Mouse (Mus musculus): ENCODE results near the gene Pus1. TPM values are rescaled to one million over a fixed set of nuclear protein-coding genes. Genes with fewer than 3 reads are reported as not detected.
"Not testable (repeated sequence)": the region's sequence is repeated elsewhere in the genome, so short reads cannot be mapped to it uniquely, and the experiment has no call there.

Pus1 gene
- polyA plus RNA-seq, 1 experiment from 2014 or later: 27.3 TPM

- peak overlapping the region; percentile 76 for H3K4me3 ChIP-seq
- H3K9me3 ChIP-seq (replicated peaks): no peaks in the 10 kb centered on the region
- H3K27me3 ChIP-seq: no peaks in the 10 kb centered on the region
- peaks cover 23% of the 10 kb centered on the region for H3K4me1 ChIP-seq
- H3K4me2 ChIP-seq: peak overlapping the region; percentile 98
- no peak overlapping the region for H3K27ac ChIP-seq
- WGBS: 21% methylated on average over 15 of the region's 15 CpGs
- peaks cover 43% of the 10 kb centered on the region for H3K36me3 ChIP-seq (ENCODE audit: poor library complexity, severe bottlenecking)
- no peak for ATAC-seq
- H3K9ac ChIP-seq: peak overlapping the region; percentile 85
These were observed 1.0 kb downstream of the Pus1 start for GRCm38 (mm10) chr5:110779276-110779997.

- WGBS: 89% methylated on average over 12 of the region's 12 CpGs
- no peaks in the 10 kb centered on the region for H3K27me3 ChIP-seq
- no peaks in the 10 kb centered on the region for H3K9me3 ChIP-seq (replicated peaks)
- H3K4me2 ChIP-seq: no peak overlapping the region
- no peak for ATAC-seq
- no peak overlapping the region for H3K4me3 ChIP-seq
- H3K9ac ChIP-seq: no peak overlapping the region; the same call in 1 of the 2 replicates
- no peak overlapping the region for H3K27ac ChIP-seq
- H3K36me3 ChIP-seq (ENCODE audit: poor library complexity, severe bottlenecking): peaks cover 51% of the 10 kb centered on the region
- peaks cover 23% of the 10 kb centered on the region for H3K4me1 ChIP-seq
These were observed 2.2 kb downstream of the Pus1 start for GRCm38 (mm10) chr5:110778263-110778662.

- H3K4me1 ChIP-seq: peaks cover 22% of the 10 kb centered on the region
- no peaks in the 10 kb centered on the region for H3K9me3 ChIP-seq (replicated peaks)
- no peak for ATAC-seq
- H3K4me2 ChIP-seq: no peak overlapping the region
- H3K27me3 ChIP-seq: no peaks in the 10 kb centered on the region
- WGBS: 91% methylated on average over 2 of the region's 2 CpGs
- H3K9ac ChIP-seq: no peak overlapping the region
- peaks cover 52% of the 10 kb centered on the region for H3K36me3 ChIP-seq (ENCODE audit: poor library complexity, severe bottlenecking)
- no peak overlapping the region for H3K4me3 ChIP-seq
- H3K27ac ChIP-seq: no peak overlapping the region
These were observed 4.3 kb downstream of the Pus1 start for GRCm38 (mm10) chr5:110776141-110776540.

GRCm38 (mm10) chr5:110774511-110774910, 5.9 kb downstream of the Pus1 start:
- no peak overlapping the region for H3K9ac ChIP-seq
- 94% methylated on average over 11 of the region's 11 CpGs for WGBS
- ATAC-seq: no peak
- no peak overlapping the region for H3K4me3 ChIP-seq
- no peaks in the 10 kb centered on the region for H3K9me3 ChIP-seq (replicated peaks)
- peaks cover 52% of the 10 kb centered on the region for H3K36me3 ChIP-seq (ENCODE audit: poor library complexity, severe bottlenecking)
- no peak overlapping the region for H3K27ac ChIP-seq
- H3K4me2 ChIP-seq: no peak overlapping the region
- peaks cover 10% of the 10 kb centered on the region for H3K4me1 ChIP-seq
- H3K27me3 ChIP-seq: no peaks in the 10 kb centered on the region

GRCm38 (mm10) chr5:110772945-110773344, 7.5 kb downstream of the Pus1 start:
- H3K9ac ChIP-seq; ATAC-seq; H3K9me3 ChIP-seq (replicated peaks); H3K4me2 ChIP-seq; H3K4me3 ChIP-seq; H3K27me3 ChIP-seq; H3K27ac ChIP-seq: not testable (repeated sequence)
- WGBS: 91% methylated on average over 9 of the region's 10 CpGs
- peaks cover 16% of the 10 kb centered on the region for H3K4me1 ChIP-seq
- H3K36me3 ChIP-seq (ENCODE audit: poor library complexity, severe bottlenecking): peaks cover 48% of the 10 kb centered on the region

GRCm38 (mm10) chr5:110770448-110771158, 9.9 kb downstream of the Pus1 start, which contains the start of gene Ep400:
Ep400 (minus strand) TSS chr5:110770717.
- Histone ChIP-seq H3K4me2 (peak within 1 kb of the TSS; percentile 70), H3K4me1 (peaks cover 23% of the 10 kb centered on the region), H3K36me3 (ENCODE audit: poor library complexity, severe bottlenecking) (peaks cover 25% of the 10 kb centered on the region), H3K4me3 (peak within 1 kb of the TSS; percentile 93), H3K9ac (peak within 1 kb of the TSS; percentile 89), H3K27me3 (no peaks in the 10 kb centered on the region), H3K9me3 (replicated peaks) (no peaks in the 10 kb centered on the region), H3K27ac (peak within 1 kb of the TSS; percentile 95)
- under 1% methylated on average over 83 of the region's 83 CpGs for WGBS
- ATAC-seq: peak; percentile 97

- peak overlapping the region; percentile 70 for H3K4me2 ChIP-seq
- H3K9me3 ChIP-seq (replicated peaks): no peaks in the 10 kb centered on the region
- no peaks in the 10 kb centered on the region for H3K27me3 ChIP-seq
- peak overlapping the region; percentile 95 for H3K27ac ChIP-seq
- no peak for ATAC-seq
- H3K36me3 ChIP-seq (ENCODE audit: poor library complexity, severe bottlenecking): peaks cover 19% of the 10 kb centered on the region
- peaks cover 23% of the 10 kb centered on the region for H3K4me1 ChIP-seq
- peak overlapping the region; percentile 93 for H3K4me3 ChIP-seq
- WGBS: 0% methylated on average over 49 of the region's 58 CpGs
- H3K9ac ChIP-seq: peak overlapping the region; percentile 89
These were observed 10.4 kb downstream of the Pus1 start for GRCm38 (mm10) chr5:110770031-110770445.

GRCm38 (mm10) chr5:110769272-110769671, 11.2 kb downstream of the Pus1 start:
- Histone ChIP-seq H3K36me3 (ENCODE audit: poor library complexity, severe bottlenecking) (peaks cover 11% of the 10 kb centered on the region), H3K27ac (no peak overlapping the region), H3K9ac (peak overlapping the region; percentile 89), H3K9me3 (replicated peaks) (no peaks in the 10 kb centered on the region), H3K4me1 (peaks cover 23% of the 10 kb centered on the region), H3K27me3 (no peaks in the 10 kb centered on the region), H3K4me3 (peak overlapping the region; percentile 93), H3K4me2 (peak overlapping the region; percentile 70)
- 61% methylated on average over 4 of the region's 4 CpGs for WGBS
- ATAC-seq: no peak

GRCm38 (mm10) chr5:110763890-110764289, 16.6 kb downstream of the Pus1 start:
- H3K27ac ChIP-seq: no peak overlapping the region
- no peak for ATAC-seq
- no peaks in the 10 kb centered on the region for H3K9me3 ChIP-seq (replicated peaks)
- H3K9ac ChIP-seq: no peak overlapping the region
- no peak overlapping the region for H3K4me2 ChIP-seq
- 93% methylated on average over 8 of the region's 8 CpGs for WGBS
- peaks cover 16% of the 10 kb centered on the region for H3K4me1 ChIP-seq
- H3K4me3 ChIP-seq: no peak overlapping the region
- no peaks in the 10 kb centered on the region for H3K27me3 ChIP-seq
- no peaks in the 10 kb centered on the region for H3K36me3 ChIP-seq (ENCODE audit: poor library complexity, severe bottlenecking)

GRCm38 (mm10) chr5:110745021-110745420, 35.4 kb downstream of the Pus1 start:
- Histone ChIP-seq H3K9me3 (replicated peaks) (no peaks in the 10 kb centered on the region), H3K27me3 (no peaks in the 10 kb centered on the region), H3K27ac (no peak overlapping the region), H3K36me3 (ENCODE audit: poor library complexity, severe bottlenecking) (peaks cover 12% of the 10 kb centered on the region), H3K4me3 (no peak overlapping the region), H3K9ac (no peak overlapping the region), H3K4me2 (no peak overlapping the region), H3K4me1 (no peaks in the 10 kb centered on the region)
- ATAC-seq: no peak
- 86% methylated on average over 1 of the region's 1 CpGs for WGBS

- no peak overlapping the region for H3K9ac ChIP-seq
- no peak overlapping the region for H3K4me2 ChIP-seq
- H3K36me3 ChIP-seq (ENCODE audit: poor library complexity, severe bottlenecking): peaks cover 54% of the 10 kb centered on the region
- H3K4me1 ChIP-seq: no peaks in the 10 kb centered on the region
- 92% methylated on average over 7 of the region's 7 CpGs for WGBS
- H3K27ac ChIP-seq: no peak overlapping the region
- no peak for ATAC-seq
- H3K4me3 ChIP-seq: no peak overlapping the region
- no peaks in the 10 kb centered on the region for H3K27me3 ChIP-seq
- H3K9me3 ChIP-seq (replicated peaks): no peaks in the 10 kb centered on the region
These were observed 40.8 kb downstream of the Pus1 start for GRCm38 (mm10) chr5:110739496-110740275.

GRCm38 (mm10) chr5:110735606-110736005, 44.9 kb downstream of the Pus1 start:
- no peak overlapping the region for H3K4me2 ChIP-seq
- no peak overlapping the region for H3K4me3 ChIP-seq
- no peaks in the 10 kb centered on the region for H3K4me1 ChIP-seq
- no peaks in the 10 kb centered on the region for H3K9me3 ChIP-seq (replicated peaks)
- no peak for ATAC-seq
- H3K9ac ChIP-seq: no peak overlapping the region
- no peak overlapping the region for H3K27ac ChIP-seq
- 94% methylated on average over 1 of the region's 1 CpGs for WGBS
- no peaks in the 10 kb centered on the region for H3K27me3 ChIP-seq
- H3K36me3 ChIP-seq (ENCODE audit: poor library complexity, severe bottlenecking): peaks cover 81% of the 10 kb centered on the region

Data from forebrain, embryonic 13.5 days (tissue).